Mouse (Mus musculus) adrenal gland, postnatal 14 days (tissue): ENCODE data around the gene Fam181a. TPM values are rescaled to one million over a fixed set of nuclear protein-coding genes. Genes with fewer than 3 reads are reported as not detected.

Experiments used
- DNase-seq: peaks from one replicate; pipeline ENCODE4 v3.0.0; 2021; ENCODE audit warnings: mixed read lengths
- total RNA-seq: library from RNA; stranded (reverse); gene quantifications from 2 replicates; pipeline ENCODE4 v1.2.3, GENCODE M21; 2021

Gene Fam181a
- total RNA-seq, 1 experiment from 2014 or later: not detected

DNA sequence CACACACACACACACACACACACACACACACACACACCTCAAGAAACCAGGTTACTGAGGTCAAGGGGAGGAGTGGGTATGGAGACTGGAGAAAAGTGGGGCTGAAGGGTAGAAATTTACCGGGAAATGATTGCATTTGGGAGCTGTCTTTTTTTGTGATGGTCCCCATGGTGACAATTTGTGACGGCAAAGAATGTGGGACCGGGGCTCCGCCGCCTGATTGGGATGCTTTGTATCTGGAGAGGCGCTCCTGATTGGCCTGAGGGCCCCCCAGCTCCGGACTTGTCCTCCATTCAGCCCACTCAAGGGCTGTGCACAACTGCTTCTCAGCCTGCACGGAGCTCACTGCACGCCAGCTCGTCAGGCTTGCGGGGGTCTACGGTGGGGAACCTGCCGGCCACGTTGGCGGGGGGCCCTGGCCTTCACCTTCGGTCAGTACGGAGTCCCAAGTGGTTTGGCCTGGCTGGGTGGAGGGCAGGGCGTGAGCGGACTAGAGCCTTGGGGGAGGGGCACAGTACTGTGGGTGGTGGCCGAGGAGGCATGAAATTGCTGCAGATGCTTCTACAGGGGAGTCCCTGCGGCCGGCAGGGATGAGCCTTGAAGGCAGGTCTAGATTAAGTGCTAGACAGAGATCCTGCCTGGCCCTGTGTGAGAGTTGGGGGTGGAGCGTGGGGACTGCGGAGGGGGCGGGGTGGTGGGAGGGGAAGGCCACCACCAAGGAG, 4.0 kb downstream of the Fam181a start:
- peak; percentile 46 for DNase-seq

GRCm38 (mm10) chr12:103315831-103316545, 5.2 kb downstream of the Fam181a start:
- no peak for DNase-seq

DNA sequence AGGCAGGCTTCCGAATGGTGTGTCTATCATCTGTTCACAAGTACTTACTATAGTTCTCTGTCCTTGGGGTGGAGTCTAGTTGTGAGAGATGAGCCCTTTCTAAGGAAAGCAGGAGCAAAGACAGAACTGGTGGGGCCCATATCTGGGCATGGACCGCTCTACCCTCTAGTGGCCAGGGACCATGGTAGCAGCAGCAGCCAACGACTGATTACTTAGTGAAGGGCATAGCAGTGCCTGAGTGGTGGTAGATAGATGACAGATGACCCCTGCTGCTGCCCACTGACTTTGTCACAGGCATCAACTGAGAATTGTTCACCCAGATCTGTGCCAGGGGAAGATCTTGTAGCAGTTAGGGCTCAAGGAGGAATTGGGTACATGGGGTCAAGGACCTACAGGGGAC, 12.0 kb downstream of the Fam181a start:
- DNase-seq: peak; percentile 75

GRCm38 (mm10) chr12:103325156-103325857, 14.5 kb downstream of the Fam181a start:
- peak; percentile 95 for DNase-seq

DNA sequence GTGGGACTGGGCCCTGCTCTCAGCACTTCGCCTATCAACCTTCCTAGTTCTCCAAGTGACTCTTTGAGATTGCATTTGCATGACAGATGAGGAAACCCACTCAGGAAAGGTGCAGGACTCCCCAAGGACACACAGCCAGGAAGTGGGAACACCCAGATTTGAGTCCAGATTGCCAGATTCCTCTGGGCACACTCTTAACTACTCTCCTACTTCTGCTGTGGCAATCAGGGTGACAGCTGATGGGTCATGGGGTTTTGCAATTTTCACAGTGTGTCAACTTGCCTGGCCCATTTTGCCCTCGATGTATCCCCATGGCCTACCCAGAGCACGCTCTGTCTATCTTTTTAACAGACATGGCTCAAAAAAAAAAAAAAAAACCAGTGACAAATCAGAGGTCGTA, 15.8 kb downstream of the Fam181a start:
- peak; percentile 35 for DNase-seq

DNA sequence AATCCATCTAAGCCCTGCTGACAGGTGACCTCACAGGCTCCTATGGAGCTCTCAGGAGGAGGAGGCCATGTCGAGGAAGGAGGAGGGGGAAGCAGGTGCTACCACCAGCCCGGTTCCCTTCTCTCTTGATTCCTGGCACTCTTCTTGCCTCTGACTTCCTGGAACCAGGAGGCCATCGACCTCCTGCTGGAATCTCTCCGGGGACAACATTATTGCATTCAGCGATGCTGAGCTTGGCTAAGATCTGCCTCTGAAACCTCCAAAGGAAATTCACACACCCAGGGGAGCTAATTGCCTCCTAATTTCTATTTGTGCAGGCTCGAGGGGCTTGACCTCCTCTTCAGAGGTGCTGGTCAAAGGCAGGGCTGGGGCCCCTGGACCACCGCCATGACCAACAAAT, 16.3 kb downstream of the Fam181a start:
- peak; percentile 26 for DNase-seq

DNA sequence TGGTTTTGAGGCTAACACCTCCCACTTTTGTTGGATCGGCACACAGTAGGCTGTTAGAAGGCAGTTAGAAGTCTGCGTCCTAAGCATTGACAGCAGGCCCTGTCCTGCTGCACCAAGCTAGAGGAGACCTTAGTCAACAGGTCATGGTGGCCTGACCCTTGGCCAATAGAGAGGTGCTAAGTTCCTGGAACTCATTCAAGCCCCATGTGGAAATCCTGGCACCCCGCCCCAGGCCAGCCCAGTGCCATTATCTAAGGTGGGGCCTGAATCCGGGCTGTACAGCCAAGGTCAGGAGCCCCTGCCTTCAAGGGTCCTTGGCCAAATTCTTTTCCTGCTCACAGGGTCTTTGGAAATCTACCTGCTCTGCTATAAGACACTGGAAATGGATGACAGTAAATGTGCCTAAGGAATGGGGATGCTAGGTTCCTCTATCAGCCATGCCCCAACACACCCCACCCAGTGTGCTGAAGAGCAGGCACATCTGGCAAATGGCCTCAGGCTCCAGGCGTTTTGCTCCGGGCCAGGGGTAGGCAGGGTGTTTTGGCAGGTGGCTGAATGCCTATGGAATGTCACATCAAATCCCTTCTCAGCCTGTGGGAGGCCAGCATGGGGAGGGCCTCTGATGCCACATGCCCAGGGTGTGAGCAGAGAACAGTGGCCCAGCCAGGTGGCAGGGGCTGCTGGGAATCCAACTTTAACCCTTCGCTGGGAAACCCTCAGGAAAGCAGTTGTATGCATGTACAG, 17.8 kb downstream of the Fam181a start:
- peak; percentile 65 for DNase-seq

- no peak for DNase-seq
Measured at GRCm38 (mm10) chr12:103331491-103331890, 20.7 kb downstream of the Fam181a start.

- no peak for DNase-seq
Measured at GRCm38 (mm10) chr12:103332879-103333278, 22.1 kb downstream of the Fam181a start.

- no peak for DNase-seq
Measured at GRCm38 (mm10) chr12:103333426-103333825, 22.7 kb downstream of the Fam181a start.

DNA sequence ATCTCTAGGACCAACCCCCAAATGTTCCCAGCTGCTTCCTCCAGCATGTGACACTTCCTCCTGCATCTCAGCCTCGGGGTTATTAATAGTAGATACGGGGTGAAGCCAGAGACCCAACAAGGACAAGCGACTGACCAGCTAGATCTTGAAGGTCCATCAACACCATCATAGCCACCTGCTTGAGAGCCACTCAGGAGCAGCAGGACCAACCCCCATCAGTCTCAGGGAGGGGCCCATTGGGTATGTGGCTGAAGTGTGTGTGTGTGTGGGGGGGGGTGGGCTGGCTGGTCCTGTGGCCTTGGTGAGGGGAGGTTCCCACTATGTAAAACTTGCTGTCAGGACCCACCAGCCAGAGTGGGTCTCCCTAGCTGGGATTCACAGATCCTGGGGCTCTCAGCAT, 26.0 kb downstream of the Fam181a start:
- no peak for DNase-seq

- DNase-seq: no peak
Measured at GRCm38 (mm10) chr12:103338162-103338798, 27.5 kb downstream of the Fam181a start.

DNA sequence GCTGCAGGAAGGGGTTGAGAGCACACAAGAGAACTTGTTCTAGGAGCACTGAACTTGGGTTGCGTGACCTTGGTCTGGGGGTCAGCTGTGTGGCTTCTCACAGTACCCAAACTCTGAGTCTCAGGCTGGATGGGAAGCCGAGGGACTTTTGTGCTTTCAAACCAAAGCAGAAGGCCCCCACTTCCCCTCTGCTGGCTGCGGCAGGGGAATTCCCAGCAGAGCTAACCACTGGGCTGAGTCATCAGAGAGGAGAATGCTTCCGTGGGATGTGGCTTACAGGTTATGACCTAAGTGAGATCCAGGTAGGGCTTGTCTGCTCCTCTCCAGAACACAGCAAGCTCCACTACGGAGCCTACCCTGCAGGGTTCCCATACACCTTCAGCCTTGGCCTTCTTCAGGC, 30.4 kb downstream of the Fam181a start:
- peak; percentile 28 for DNase-seq

DNA sequence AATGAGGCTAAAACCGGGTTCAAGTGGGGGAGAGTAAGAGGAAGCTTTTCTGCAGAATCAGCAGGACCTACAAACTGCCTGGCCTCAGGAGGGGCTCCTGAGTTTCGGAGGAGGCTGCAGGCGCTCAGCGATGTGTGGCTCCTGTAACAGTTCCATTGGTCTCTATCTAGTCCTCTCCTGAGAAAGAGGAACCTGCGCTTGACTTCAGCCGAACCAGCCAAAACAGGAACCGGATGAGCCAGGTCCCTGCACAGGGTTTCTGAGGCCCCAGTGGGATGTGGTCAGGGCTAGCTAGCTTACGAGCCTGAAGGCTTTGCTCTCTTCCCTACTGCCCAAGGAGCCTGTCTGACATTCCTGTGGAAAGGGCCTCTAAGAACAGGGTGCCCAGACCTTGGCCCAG, 32.7 kb downstream of the Fam181a start:
- peak; percentile 24 for DNase-seq

- DNase-seq: peak; percentile 41
Measured at GRCm38 (mm10) chr12:103344934-103345333, 34.2 kb downstream of the Fam181a start.

DNA sequence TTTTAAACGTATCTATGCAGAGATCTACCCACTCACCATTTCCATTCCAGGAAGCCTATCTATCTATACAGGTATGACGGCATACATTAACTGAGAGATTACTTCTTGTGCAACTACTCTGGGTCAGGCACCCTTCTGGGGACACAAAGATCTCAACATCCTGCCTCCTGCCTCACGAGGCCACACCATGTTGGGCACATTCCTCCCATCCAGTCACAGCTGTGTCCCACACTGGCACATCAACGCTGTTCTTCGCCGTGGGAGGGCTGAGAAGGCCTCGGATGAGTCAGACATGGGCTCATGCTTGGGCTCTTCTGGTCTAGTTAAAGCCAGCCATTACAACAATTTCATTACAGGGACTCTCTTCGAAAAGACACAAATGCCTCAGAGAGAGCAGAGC, 36.2 kb downstream of the Fam181a start:
- DNase-seq: peak; percentile 51

- DNase-seq: no peak
Measured at GRCm38 (mm10) chr12:103347406-103347805, 36.6 kb downstream of the Fam181a start.

DNA sequence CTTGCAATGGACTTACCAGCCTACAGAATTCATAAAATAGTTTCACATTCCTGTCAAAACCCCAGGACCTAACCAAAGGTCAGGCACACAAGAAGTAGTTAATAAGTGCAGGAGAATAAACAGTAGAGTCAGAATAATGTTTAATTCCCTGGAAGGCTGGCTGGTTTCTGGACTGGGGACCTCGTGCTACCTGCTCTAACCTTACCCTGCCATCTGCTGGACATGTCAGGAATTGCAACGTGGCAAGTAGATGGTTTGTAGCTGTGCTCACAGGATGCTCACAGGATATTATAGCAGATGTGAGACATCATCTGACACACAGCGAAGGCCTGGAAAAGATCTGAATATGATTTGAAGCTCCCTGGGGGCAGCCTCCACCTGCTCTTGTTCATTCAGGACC, 37.7 kb downstream of the Fam181a start:
- peak; percentile 84 for DNase-seq

DNA sequence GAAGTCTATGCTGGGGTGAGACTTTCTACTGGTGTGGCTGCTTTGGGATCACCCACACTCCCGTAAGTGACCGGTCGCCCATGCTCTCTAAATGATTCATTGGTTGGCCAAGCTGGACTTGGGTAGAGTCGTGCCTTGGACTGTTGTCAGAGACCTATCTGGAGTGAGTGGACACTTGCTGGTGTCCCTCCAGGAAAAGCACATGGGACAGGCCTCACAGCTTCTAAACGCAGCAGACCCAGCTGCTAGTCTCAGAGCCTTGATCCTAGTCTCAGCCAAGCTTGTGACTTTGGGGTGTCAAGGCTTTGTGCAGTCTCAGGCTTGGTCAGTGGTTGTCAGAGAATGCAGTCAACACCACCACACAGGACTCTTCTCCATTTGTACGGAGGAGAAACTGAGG, 42.0 kb downstream of the Fam181a start:
- DNase-seq: no peak

DNA sequence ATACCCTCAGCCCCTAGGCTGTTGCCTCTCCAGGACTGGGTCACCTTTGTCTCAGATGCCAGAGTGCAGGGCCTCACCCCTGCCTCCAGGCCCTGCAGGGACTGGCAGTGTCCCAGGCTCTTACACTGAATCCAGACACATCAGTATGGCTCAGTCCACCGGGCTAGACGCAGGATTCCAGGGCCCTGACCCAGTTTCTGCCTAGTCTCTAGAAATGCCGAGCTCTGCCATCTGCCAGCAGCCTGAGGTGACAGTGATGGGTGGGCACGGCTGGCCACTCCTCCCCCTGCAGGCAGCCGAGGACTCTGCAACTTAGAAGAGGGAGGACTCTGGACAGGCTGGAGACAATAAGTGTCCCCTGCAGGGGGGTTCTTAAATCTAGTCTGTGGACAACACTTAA, 42.8 kb downstream of the Fam181a start:
- peak; percentile 89 for DNase-seq

DNA sequence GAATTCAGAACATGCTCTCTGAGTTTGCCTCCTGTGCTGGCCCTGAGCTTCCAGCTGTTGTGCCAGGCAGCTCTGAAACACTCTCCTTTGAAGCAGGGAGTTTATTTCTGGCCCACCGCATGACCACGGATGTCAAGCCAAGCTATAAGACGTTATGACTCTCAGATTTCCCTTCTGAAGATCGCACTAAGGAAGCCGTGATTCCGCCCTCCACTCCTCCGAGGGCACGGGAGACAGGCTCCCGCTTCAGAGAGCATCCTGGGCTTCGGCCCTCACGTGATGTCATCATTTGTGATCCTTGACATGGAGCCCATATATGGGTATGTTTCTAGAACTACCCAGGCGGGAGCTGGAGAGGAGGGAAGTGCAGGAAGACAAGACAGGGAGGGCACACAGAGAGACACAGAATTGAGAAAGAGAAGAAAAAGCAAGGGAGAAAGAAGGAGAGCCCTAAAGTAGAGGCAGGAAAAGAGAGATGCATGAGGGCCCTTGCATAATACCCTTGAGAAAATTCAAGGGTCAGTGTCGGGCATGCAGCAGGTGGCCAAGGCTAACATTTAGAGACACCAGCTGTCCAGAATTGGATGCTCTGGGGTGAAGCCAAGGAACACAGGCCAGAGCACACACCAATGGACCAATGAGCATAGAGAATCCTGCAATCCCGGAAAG, 45.1 kb downstream of the Fam181a start, which contains the start of gene Asb2:
Asb2 (minus strand) TSS at position 256 of the 669 bp plus-strand sequence.
- DNase-seq: peak; percentile 18
